Mouse (Mus musculus) myocyte (in vitro differentiated cells): Measurements from ENCODE around the gene Exoc7. TPM values are rescaled to one million over a fixed set of nuclear protein-coding genes. Genes with fewer than 3 reads are reported as not detected.
A peak's percentile ranks its signal among the peaks of the same experiment; 100 is the strongest.

Experiments
- H3K27me3 ChIP-seq: one replicate; pipeline ENCODE4 v1.6.1; 2011; ENCODE audit not compliant: control insufficient read depth, insufficient read depth, insufficient read length
- H3K36me3 ChIP-seq: one replicate; pipeline ENCODE4 v1.6.1; 2011; ENCODE audit not compliant: control insufficient read depth, insufficient read depth
- H3K4me2 ChIP-seq: one replicate; pipeline ENCODE4 v1.6.1; 2011; ENCODE audit warnings: low read depth, control low read depth
- H3K4me3 ChIP-seq: one replicate; pipeline ENCODE4 v1.5.1; 2011; ENCODE audit warnings: mild to moderate bottlenecking, control low read depth, moderate library complexity
- H3K79me2 ChIP-seq: one replicate; pipeline ENCODE4 v1.6.1; 2011; ENCODE audit not compliant: control insufficient read depth, insufficient read depth
- H3ac ChIP-seq: one replicate; pipeline ENCODE4 v1.6.1; 2011; ENCODE audit not compliant: control insufficient read depth, insufficient read length
- CEBPB ChIP-seq: IDR thresholded peaks from 2 replicates; pipeline ENCODE4 v1.6.1; 2011; ENCODE audit warnings: mild to moderate bottlenecking, moderate library complexity; ENCODE audit not compliant: poor library complexity, insufficient read depth, severe bottlenecking
- E2F4 ChIP-seq: IDR thresholded peaks from one replicate; pipeline ENCODE4 v1.6.1; 2011; ENCODE audit warnings: mild to moderate bottlenecking, control low read depth, moderate library complexity; ENCODE audit not compliant: insufficient read depth
- MAX ChIP-seq: IDR thresholded peaks from one replicate; pipeline ENCODE4 v1.6.1; 2011; ENCODE audit warnings: low read depth, mild to moderate bottlenecking, control low read depth
- MYOD1 ChIP-seq, 3 experiments: IDR thresholded peaks; one replicate each; pipeline ENCODE4 v1.6.1; 2011; ENCODE audit warnings: control low read depth in 2 of 3, low read depth in 2 of 3, mild to moderate bottlenecking in 2 of 3, moderate library complexity in 1 of 3; ENCODE audit not compliant: insufficient read length in 2 of 3, control insufficient read depth in 1 of 3
- MYOG ChIP-seq, 3 experiments: IDR thresholded peaks; one replicate each; pipeline ENCODE4 v1.6.1; 2011; ENCODE audit warnings: control low read depth in 2 of 3, low read depth in 2 of 3, mild to moderate bottlenecking in 2 of 3; ENCODE audit not compliant: insufficient read length in 2 of 3, control insufficient read depth in 1 of 3, insufficient read depth in 1 of 3
- POLR2A ChIP-seq: IDR thresholded peaks from one replicate; pipeline ENCODE4 v1.6.1; 2011; ENCODE audit warnings: low read depth, mild to moderate bottlenecking, control low read depth, moderate library complexity; ENCODE audit not compliant: insufficient read length
- POLR2AphosphoS2 ChIP-seq: IDR thresholded peaks from one replicate; pipeline ENCODE4 v1.6.1; 2011; ENCODE audit warnings: low read depth, control low read depth; ENCODE audit not compliant: insufficient read length
- REST ChIP-seq: IDR thresholded peaks from one replicate; pipeline ENCODE4 v1.6.1; 2011; ENCODE audit warnings: mild to moderate bottlenecking, control low read depth, moderate library complexity; ENCODE audit not compliant: insufficient read depth, insufficient read length
- SRF ChIP-seq: IDR thresholded peaks from one replicate; pipeline ENCODE4 v1.6.1; 2011; ENCODE audit warnings: low read depth; ENCODE audit not compliant: control insufficient read depth, insufficient read length
- TCF12 ChIP-seq: IDR thresholded peaks from one replicate; pipeline ENCODE4 v1.6.1; 2011; ENCODE audit warnings: mild to moderate bottlenecking, control low read depth; ENCODE audit not compliant: poor library complexity, insufficient read depth, severe bottlenecking
- TCF3 ChIP-seq: IDR thresholded peaks from one replicate; pipeline ENCODE4 v1.6.1; 2011; ENCODE audit warnings: low read depth, control low read depth; ENCODE audit not compliant: insufficient read length
- USF1 ChIP-seq: IDR thresholded peaks from one replicate; pipeline ENCODE4 v1.6.1; 2011; ENCODE audit warnings: low read depth, mild to moderate bottlenecking, control low read depth, moderate library complexity
- polyA plus RNA-seq: library from polyadenylated mRNA; unstranded; fragments of >200 nt; fragmentation: generic; extraction: Trizol; gene quantifications from one replicate; pipeline ENCODE4 v1.2.1, GENCODE M21; 2012; ENCODE audit warnings: missing spikeins

The Exoc7 gene
- polyA plus RNA-seq, 1 experiment = 55.0 TPM

DNA sequence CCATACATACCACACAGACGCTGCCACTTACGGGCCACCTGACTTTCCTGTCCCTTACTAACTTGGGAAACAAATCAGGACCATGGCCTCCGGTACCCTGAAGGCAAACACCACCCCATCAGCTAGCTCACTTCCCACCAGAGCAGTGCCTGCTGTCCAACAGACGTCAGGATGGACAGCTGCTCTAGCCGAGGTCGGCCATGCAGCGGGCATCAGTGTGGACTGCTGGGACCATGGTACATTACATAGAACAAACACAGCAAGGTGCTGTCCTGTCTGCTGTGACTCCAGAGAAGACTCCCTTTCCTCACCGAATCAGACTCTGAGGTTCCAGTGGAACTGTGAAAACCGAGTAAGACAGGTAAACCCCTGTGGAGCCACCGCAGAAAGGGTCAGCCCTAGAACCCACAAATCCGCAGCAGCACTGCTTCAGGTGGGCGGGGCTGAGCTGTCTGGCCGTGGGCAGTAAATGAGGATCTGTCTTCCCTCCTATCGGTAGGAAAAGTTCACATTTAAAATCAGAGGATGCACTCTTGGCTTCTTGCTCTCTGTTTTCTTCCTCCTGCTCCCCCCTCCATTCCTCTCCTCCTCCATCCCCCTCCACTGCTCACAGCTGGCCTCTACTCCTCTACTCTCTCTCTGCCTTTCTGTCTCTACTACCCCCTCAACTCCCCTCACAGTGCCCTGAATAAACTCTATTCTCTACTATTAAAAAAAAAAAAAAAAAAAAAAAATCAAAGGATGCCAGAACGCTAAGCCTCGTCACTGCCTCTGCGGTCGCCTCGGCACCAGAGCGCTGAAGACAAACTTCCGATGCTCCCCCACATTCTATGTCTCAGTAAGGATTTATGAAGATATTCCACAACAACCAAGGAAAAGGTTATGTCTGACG lies 51.7 kb downstream of the Exoc7 start:
- H3K4me3 ChIP-seq = no peak overlapping the region
- TF ChIP-seq POLR2AphosphoS2 (no peak), MYOD1 (IDR thresholded peaks at IDR 0.05; ENCODE audit: control insufficient read depth in 1 of 3, insufficient read length in 2 of 3, low read depth in 2 of 3) (peak in 2 of 3 experiments; percentile 74 to 81), REST (no peak), MYOG (IDR thresholded peaks at IDR 0.05; ENCODE audit: control insufficient read depth in 1 of 3, insufficient read depth in 1 of 3, insufficient read length in 2 of 3, low read depth in 2 of 3) (peak in 2 of 3 experiments; percentile 82 to 84), SRF (no peak), USF1 (no peak), E2F4 (no peak), MAX (no peak)
- H3K4me2 ChIP-seq = peak overlapping the region; percentile 64
- no peak overlapping the region for H3ac ChIP-seq
- H3K79me2 ChIP-seq = peaks cover 9% of the 10 kb centered on the region
- no peaks in the 10 kb centered on the region for H3K27me3 ChIP-seq
- H3K36me3 ChIP-seq = peaks cover 20% of the 10 kb centered on the region

DNA sequence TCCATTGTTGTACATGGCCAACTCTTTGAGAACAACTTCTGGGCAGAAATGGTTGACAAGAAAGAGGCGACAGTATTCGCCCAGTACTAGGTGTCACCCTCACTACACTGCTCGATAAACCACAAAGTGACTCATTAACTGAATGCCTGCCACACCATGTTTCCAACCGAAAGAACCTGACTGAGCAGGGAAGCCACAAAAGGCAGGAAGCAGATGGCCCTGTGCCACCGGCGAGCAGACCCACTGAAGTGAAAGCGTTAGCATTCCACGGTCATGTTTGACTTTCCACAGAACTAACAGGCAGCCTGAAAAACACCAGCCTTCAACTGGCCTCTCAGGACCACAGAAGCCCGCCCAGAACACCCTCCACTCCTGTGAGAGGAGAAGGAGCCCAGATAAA lies 52.4 kb downstream of the Exoc7 start:
- Histone ChIP-seq H3K36me3 (peaks cover 15% of the 10 kb centered on the region), H3K4me3 (no peak overlapping the region), H3K27me3 (no peaks in the 10 kb centered on the region), H3K4me2 (peak overlapping the region; percentile 64), H3ac (no peak overlapping the region), H3K79me2 (peaks cover 9% of the 10 kb centered on the region)
- TF ChIP-seq E2F4 = no peak
- TF ChIP-seq MYOG (IDR thresholded peaks at IDR 0.05; ENCODE audit: control insufficient read depth in 1 of 3, insufficient read depth in 1 of 3, insufficient read length in 2 of 3, low read depth in 2 of 3) = peak in 1 of 3 experiments; percentile 19

DNA sequence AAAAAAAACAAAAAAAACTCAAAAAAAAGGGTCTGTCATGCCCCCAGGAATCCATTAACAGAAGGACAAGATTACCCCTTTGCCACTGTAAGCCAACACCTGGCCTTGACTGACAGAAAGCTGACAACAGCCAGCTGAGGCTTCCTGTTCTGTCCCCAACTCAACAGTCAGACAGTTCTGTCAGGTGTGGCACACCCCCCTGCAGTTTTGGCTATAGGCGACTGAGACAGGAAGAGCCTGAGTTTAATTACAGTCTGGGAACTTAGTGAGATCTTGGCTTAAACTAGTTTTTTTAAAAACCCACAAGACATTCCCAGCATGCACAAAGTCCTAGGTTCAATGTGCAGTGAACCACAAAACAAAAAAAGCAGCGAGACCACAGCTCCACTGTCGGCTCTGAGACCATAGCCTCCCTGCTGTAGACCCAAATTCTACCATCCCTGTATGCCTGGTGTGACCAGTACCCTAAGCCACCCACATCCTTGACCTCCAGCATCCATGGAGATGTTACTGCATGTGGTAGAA lies 53.9 kb downstream of the Exoc7 start:
- Histone ChIP-seq H3K4me3 (no peak overlapping the region), H3K36me3 (peaks cover 11% of the 10 kb centered on the region), H3K79me2 (peaks cover 9% of the 10 kb centered on the region), H3K27me3 (no peaks in the 10 kb centered on the region), H3K4me2 (no peak overlapping the region), H3ac (no peak overlapping the region)
- TF ChIP-seq MYOG (IDR thresholded peaks at IDR 0.05; ENCODE audit: control insufficient read depth in 1 of 3, insufficient read depth in 1 of 3, insufficient read length in 2 of 3, low read depth in 2 of 3) (no peak), MYOD1 (IDR thresholded peaks at IDR 0.05; ENCODE audit: control insufficient read depth in 1 of 3, insufficient read length in 2 of 3, low read depth in 2 of 3) (no peak), CEBPB (no peak), MAX (no peak)

DNA sequence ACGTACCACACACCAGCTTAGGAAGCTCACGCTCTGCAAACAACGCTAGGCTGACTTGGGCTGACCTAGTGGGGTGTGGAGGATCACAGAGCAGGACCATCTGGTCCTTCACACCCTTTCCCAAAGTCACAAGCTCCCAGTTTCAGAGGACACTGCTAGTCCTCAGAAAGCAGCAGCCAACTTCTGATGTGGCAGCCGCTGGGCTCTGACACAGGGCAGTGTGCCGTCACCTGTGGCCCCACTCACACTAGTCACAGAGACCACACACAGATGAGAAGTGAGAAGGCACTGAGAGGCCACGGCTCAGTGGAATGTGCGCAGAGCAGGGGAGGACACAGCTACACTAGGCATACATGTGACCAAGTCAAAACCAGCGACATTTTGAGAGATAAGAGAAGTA lies 56.1 kb downstream of the Exoc7 start:
- Histone ChIP-seq H3K79me2 (no peaks in the 10 kb centered on the region), H3K4me2 (no peak overlapping the region), H3K27me3 (no peaks in the 10 kb centered on the region), H3K4me3 (no peak overlapping the region), H3K36me3 (peaks cover 23% of the 10 kb centered on the region), H3ac (no peak overlapping the region)
- TF ChIP-seq E2F4 (no peak), MYOD1 (IDR thresholded peaks at IDR 0.05; ENCODE audit: control insufficient read depth in 1 of 3, insufficient read length in 2 of 3, low read depth in 2 of 3) (peak in 2 of 3 experiments; percentile 55 to 60), TCF3 (peak; percentile 16), MYOG (IDR thresholded peaks at IDR 0.05; ENCODE audit: control insufficient read depth in 1 of 3, insufficient read depth in 1 of 3, insufficient read length in 2 of 3, low read depth in 2 of 3) (peak in 2 of 3 experiments; percentile 59 to 77), POLR2A (no peak), USF1 (no peak), REST (no peak), CEBPB (no peak), TCF12 (no peak), SRF (no peak), MAX (no peak), POLR2AphosphoS2 (no peak)

DNA sequence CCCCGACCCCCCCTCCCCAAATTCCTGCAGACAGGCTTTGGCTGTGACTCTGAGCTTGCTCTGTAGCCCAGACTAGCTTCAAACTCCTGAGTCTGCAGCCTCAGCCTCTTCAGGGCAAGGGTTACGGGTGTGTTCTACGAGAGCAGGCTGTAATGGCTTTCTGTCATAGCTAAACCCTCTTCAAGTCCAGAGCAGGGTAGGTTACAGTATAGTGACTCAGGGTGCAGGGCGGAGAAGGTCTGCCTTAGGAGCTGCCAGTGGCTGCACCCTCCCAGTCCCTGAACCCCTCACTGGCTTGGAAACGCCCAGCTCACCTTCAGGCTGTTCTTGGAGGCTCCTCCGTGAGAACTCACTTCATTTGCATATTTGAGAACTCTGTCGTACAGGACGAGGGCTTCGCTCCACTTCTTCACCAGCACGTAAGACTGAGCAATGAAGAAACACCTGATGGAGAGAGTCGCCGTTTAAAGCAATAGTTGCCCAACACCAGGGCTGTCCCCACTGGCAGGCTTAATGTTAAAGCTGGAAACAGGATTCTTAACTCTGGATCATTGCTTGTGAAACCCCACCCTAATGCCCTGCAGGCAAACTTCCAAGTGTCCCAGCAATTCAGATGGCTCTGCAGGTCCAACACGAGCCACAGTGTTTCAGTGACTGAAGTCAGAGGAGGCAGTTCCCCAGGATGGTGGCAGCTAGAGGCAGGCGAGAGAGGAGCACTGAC lies 59.4 kb downstream of the Exoc7 start:
- no peak for TF ChIP-seq SRF
- no peak for TF ChIP-seq TCF3
- no peak for TF ChIP-seq POLR2AphosphoS2
- no peak for TF ChIP-seq MYOD1 (IDR thresholded peaks at IDR 0.05; ENCODE audit: control insufficient read depth in 1 of 3, insufficient read length in 2 of 3, low read depth in 2 of 3)
- no peak for TF ChIP-seq TCF12
- TF ChIP-seq REST = no peak
- TF ChIP-seq MAX = no peak
- no peak for TF ChIP-seq E2F4
- H3K27me3 ChIP-seq = no peaks in the 10 kb centered on the region
- H3K4me3 ChIP-seq = no peak overlapping the region

More for the DNA sequence above, 59.4 kb downstream of the Exoc7 start:
- no peak overlapping the region for H3K4me2 ChIP-seq
- H3K36me3 ChIP-seq = peaks cover 29% of the 10 kb centered on the region
- H3K79me2 ChIP-seq = no peaks in the 10 kb centered on the region
- H3ac ChIP-seq = no peak overlapping the region
